22 mouse cellular contexts compared by ENCODE assay signal in genomic region chr13:84570206-84570605, GRCm38 (mm10).
A peak's percentile ranks its signal among the peaks of the same experiment; 100 is the strongest.
DNase-seq lines count a peak whose midpoint lies in the region; ATAC-seq and TF ChIP-seq lines count a peak whose summit lies in the region.
"Had no signal": no experiment of that assay in that cellular context is flagged by ENCODE, and none has a peak within 500 bp of the region (broad histone marks: within the 10 kb centered on the region; RNA-seq: fewer than 3 reads in every experiment).

No protein-coding gene starts in this region.

- TF ChIP-seq CTCF in cerebellum, adult 2 months (IDR thresholded peaks at IDR 0.05; ENCODE audit: borderline replicate concordance, insufficient read depth, low read depth, low read length) = no peak

- H3K9me3 ChIP-seq in neural tube, embryonic 11.5 days (ENCODE audit: control insufficient read depth, low read length) = no peaks in the 10 kb centered on the region
- H3K9me3 ChIP-seq in hindbrain, embryonic 14.5 days (ENCODE audit: control insufficient read depth, low read length) = no peaks in the 10 kb centered on the region
- no peaks in the 10 kb centered on the region for H3K9me3 ChIP-seq in neural tube, embryonic 15.5 days (replicated peaks)
- no peaks in the 10 kb centered on the region for H3K9me3 ChIP-seq in kidney, embryonic 16.5 days (ENCODE audit: low read length)
- H3K9me3 ChIP-seq: G1E; limb, embryonic 13.5 days had no signal

- DNase-seq in cerebellum, postnatal 10 days = peak; percentile 47 to 55
- no peak for DNase-seq in cerebellum, adult 2 months
- DNase-seq in neural tube, embryonic 11.5 days (ENCODE audit: low spot score) = no peak
- DNase-seq in neural tube, embryonic 10.5 days (ENCODE audit: extremely low spot score, low spot score) = no peak
- no peak for DNase-seq in hindbrain, embryonic 14.5 days (ENCODE audit: low spot score)
- DNase-seq in urinary bladder, adult 2 months (ENCODE audit: low spot score) = no peak
- DNase-seq: cerebellum, postnatal 36 days; heart, postnatal 14 days; right cerebral cortex, postnatal 25 days; thymus, postnatal 14 days had no signal

- 83% methylated on average over 2 of the region's 2 CpGs for WGBS in cerebellum, adult 2 months
- WGBS in neural tube, embryonic 11.5 days = 59% methylated on average over 2 of the region's 2 CpGs
- WGBS in hindbrain, embryonic 14.5 days = 36% methylated on average over 2 of the region's 2 CpGs
- WGBS in neural tube, embryonic 15.5 days = 38% methylated on average over 2 of the region's 2 CpGs
- WGBS in kidney, embryonic 16.5 days = 87% methylated on average over 2 of the region's 2 CpGs

- H3K27me3 ChIP-seq in cerebellum, adult 2 months (ENCODE audit: control insufficient read depth, insufficient read depth, low read length) = no peaks in the 10 kb centered on the region
- H3K27me3 ChIP-seq in neural tube, embryonic 11.5 days (ENCODE audit: control insufficient read depth, insufficient read depth, low read length) = no peaks in the 10 kb centered on the region
- H3K27me3 ChIP-seq in hindbrain, embryonic 14.5 days (ENCODE audit: control insufficient read depth, insufficient read depth, low read length) = no peaks in the 10 kb centered on the region
- no peaks in the 10 kb centered on the region for H3K27me3 ChIP-seq in neural tube, embryonic 15.5 days (replicated peaks)
- H3K27me3 ChIP-seq in kidney, embryonic 16.5 days (ENCODE audit: insufficient read depth, low read length) = no peaks in the 10 kb centered on the region
- H3K27me3 ChIP-seq: limb, embryonic 13.5 days had no signal

- H3K36me3 ChIP-seq in neural tube, embryonic 11.5 days (ENCODE audit: control insufficient read depth, insufficient read depth, low read length) = no peaks in the 10 kb centered on the region
- H3K36me3 ChIP-seq in hindbrain, embryonic 14.5 days (replicated peaks; ENCODE audit: control insufficient read depth, insufficient read depth) = no peaks in the 10 kb centered on the region
- no peaks in the 10 kb centered on the region for H3K36me3 ChIP-seq in neural tube, embryonic 15.5 days
- H3K36me3 ChIP-seq in kidney, embryonic 16.5 days (ENCODE audit: insufficient read depth, low read length) = no peaks in the 10 kb centered on the region
- H3K36me3 ChIP-seq: G1E; limb, embryonic 13.5 days had no signal

- H3K9ac ChIP-seq in neural tube, embryonic 11.5 days (ENCODE audit: low read length) = no peak overlapping the region
- H3K9ac ChIP-seq in hindbrain, embryonic 14.5 days = no peak overlapping the region
- H3K9ac ChIP-seq in neural tube, embryonic 15.5 days (replicated peaks) = no peak overlapping the region
- H3K9ac ChIP-seq in kidney, embryonic 16.5 days (replicated peaks; ENCODE audit: low read length) = no peak overlapping the region
- H3K9ac ChIP-seq: limb, embryonic 13.5 days; liver, embryonic 14.5 days had no signal

- no peak overlapping the region for H3K27ac ChIP-seq in cerebellum, adult 2 months (ENCODE audit: insufficient read depth, low read length)
- peak overlapping the region; percentile 64 for H3K27ac ChIP-seq in neural tube, embryonic 11.5 days (ENCODE audit: low read depth, low read length)
- H3K27ac ChIP-seq in hindbrain, embryonic 14.5 days = peak overlapping the region; percentile 75
- peak overlapping the region; percentile 68; the same call in 1 of the 2 replicates for H3K27ac ChIP-seq in neural tube, embryonic 15.5 days (replicated peaks)
- no peak overlapping the region for H3K27ac ChIP-seq in kidney, embryonic 16.5 days (ENCODE audit: low read length)
- H3K27ac ChIP-seq: kidney, postnatal 0 days; limb, embryonic 13.5 days; liver, embryonic 14.5 days; stomach, postnatal 0 days had no signal

- no peak overlapping the region for H3K4me2 ChIP-seq in neural tube, embryonic 11.5 days (ENCODE audit: low read depth)
- H3K4me2 ChIP-seq in hindbrain, embryonic 14.5 days (replicated peaks) = no peak overlapping the region
- H3K4me2 ChIP-seq in neural tube, embryonic 15.5 days = no peak overlapping the region
- no peak overlapping the region for H3K4me2 ChIP-seq in kidney, embryonic 16.5 days (replicated peaks; ENCODE audit: low read depth, low read length)
- H3K4me2 ChIP-seq: heart, embryonic 11.5 days; limb, embryonic 13.5 days had no signal

- H3K4me3 ChIP-seq in cerebellum, adult 2 months (replicated peaks; ENCODE audit: insufficient read depth, low read depth, low read length) = no peak overlapping the region
- H3K4me3 ChIP-seq in neural tube, embryonic 11.5 days (ENCODE audit: low read depth, low read length) = no peak overlapping the region
- H3K4me3 ChIP-seq in hindbrain, embryonic 14.5 days (replicated peaks; ENCODE audit: low read length) = no peak overlapping the region
- H3K4me3 ChIP-seq in neural tube, embryonic 15.5 days (replicated peaks) = no peak overlapping the region
- H3K4me3 ChIP-seq in kidney, embryonic 16.5 days (ENCODE audit: low read length) = no peak overlapping the region
- H3K4me3 ChIP-seq: limb, embryonic 13.5 days; myocyte had no signal

- ATAC-seq in neural tube, embryonic 11.5 days (ENCODE audit: insufficient read depth, low FRiP score, low TSS enrichment) = no peak
- ATAC-seq in hindbrain, embryonic 14.5 days (ENCODE audit: low FRiP score) = no peak
- ATAC-seq in neural tube, embryonic 15.5 days (ENCODE audit: low FRiP score) = no peak
- ATAC-seq in kidney, embryonic 16.5 days (ENCODE audit: low FRiP score, low TSS enrichment) = no peak
- ATAC-seq: CD4-positive, CD25-positive, alpha-beta regulatory T cell, adult 4 months; intestine, embryonic 16.5 days; lung, postnatal 0 days had no signal

- no peak for TF ChIP-seq POLR2A in cerebellum, adult 2 months (IDR thresholded peaks at IDR 0.05; ENCODE audit: borderline replicate concordance, insufficient read depth, low read length)

- H3K4me1 ChIP-seq in cerebellum, adult 2 months (ENCODE audit: control insufficient read depth, insufficient read depth, low read length) = no peaks in the 10 kb centered on the region; the same call in 1 of the 2 replicates
- H3K4me1 ChIP-seq in neural tube, embryonic 11.5 days (ENCODE audit: control insufficient read depth, insufficient read depth, low read length) = peaks cover 6% of the 10 kb centered on the region
- peaks cover 27% of the 10 kb centered on the region for H3K4me1 ChIP-seq in hindbrain, embryonic 14.5 days (replicated peaks; ENCODE audit: control insufficient read depth, insufficient read depth, low read length)
- peaks cover 10% of the 10 kb centered on the region for H3K4me1 ChIP-seq in neural tube, embryonic 15.5 days
- H3K4me1 ChIP-seq in kidney, embryonic 16.5 days (ENCODE audit: insufficient read depth, low read length) = no peaks in the 10 kb centered on the region
- H3K4me1 ChIP-seq: limb, embryonic 13.5 days had no signal

Comparison
In these comparisons a context has a peak if more than half of its experiments do, and no peak if none do; other contexts are left out.
1. DNase-seq: peak in cerebellum, postnatal 10 days (2 of 2); none in cerebellum, adult 2 months (0 of 2), neural tube, embryonic 11.5 days (single experiment), neural tube, embryonic 10.5 days (single experiment), hindbrain, embryonic 14.5 days (single experiment) and urinary bladder, adult 2 months (single experiment).
2. H3K27ac ChIP-seq: peak in neural tube, embryonic 11.5 days (single experiment), hindbrain, embryonic 14.5 days (single experiment) and neural tube, embryonic 15.5 days (single experiment); none in cerebellum, adult 2 months (single experiment) and kidney, embryonic 16.5 days (single experiment).